Mouse (Mus musculus): ENCODE data around the gene Slc25a44.
"Not testable (repeated sequence)": the region's sequence is repeated elsewhere in the genome, so short reads cannot be mapped to it uniquely, and the experiment has no call there.

Gene Slc25a44

GRCm38 (mm10) chr3:88449395-88450023 lies 24.6 kb upstream of the Slc25a44 start:
- DNase-seq: no peak

GRCm38 (mm10) chr3:88448443-88448842 lies 23.5 kb upstream of the Slc25a44 start:
- no peak for DNase-seq

- DNase-seq: no peak
Measured at GRCm38 (mm10) chr3:88447676-88448183, 22.8 kb upstream of the Slc25a44 start.

GRCm38 (mm10) chr3:88446471-88447123 lies 21.7 kb upstream of the Slc25a44 start:
- DNase-seq: no peak

- no peak for DNase-seq
Measured at GRCm38 (mm10) chr3:88442888-88443287, 17.9 kb upstream of the Slc25a44 start.

- no peak for DNase-seq
Measured at GRCm38 (mm10) chr3:88442488-88442887, 17.5 kb upstream of the Slc25a44 start.

- peak; percentile 72 for DNase-seq
Measured at GRCm38 (mm10) chr3:88440500-88441381, 15.8 kb upstream of the Slc25a44 start.

- no peak for DNase-seq
Measured at GRCm38 (mm10) chr3:88439582-88439981, 14.6 kb upstream of the Slc25a44 start.

GRCm38 (mm10) chr3:88437454-88437853 lies 12.5 kb upstream of the Slc25a44 start:
- peak; percentile 72 for DNase-seq

- peak; percentile 39 for DNase-seq
Measured at GRCm38 (mm10) chr3:88436395-88437201, 11.7 kb upstream of the Slc25a44 start.

- DNase-seq: no peak
Measured at GRCm38 (mm10) chr3:88435515-88435914, 10.6 kb upstream of the Slc25a44 start.

GRCm38 (mm10) chr3:88428639-88429038 lies 3.7 kb upstream of the Slc25a44 start:
- not testable (repeated sequence) for DNase-seq

- DNase-seq: no peak
Measured at GRCm38 (mm10) chr3:88427342-88427905, 2.5 kb upstream of the Slc25a44 start.

- peak; percentile 62 for DNase-seq
Measured at GRCm38 (mm10) chr3:88425708-88426420, 925 bp upstream of the Slc25a44 start.

GRCm38 (mm10) chr3:88425330-88425689 lies 371 bp upstream of the Slc25a44 start:
- DNase-seq: no peak

- peak; percentile 70 for DNase-seq
Measured at GRCm38 (mm10) chr3:88422020-88422720, 2.8 kb downstream of the Slc25a44 start.

- DNase-seq: peak; percentile 57
Measured at GRCm38 (mm10) chr3:88420771-88421170, 4.2 kb downstream of the Slc25a44 start.

- no peak for DNase-seq
Measured at GRCm38 (mm10) chr3:88418016-88418415, 6.9 kb downstream of the Slc25a44 start.

- no peak for DNase-seq
Measured at GRCm38 (mm10) chr3:88415668-88416067, 9.3 kb downstream of the Slc25a44 start.

GRCm38 (mm10) chr3:88412636-88413035 lies 12.3 kb downstream of the Slc25a44 start:
- no peak for DNase-seq

GRCm38 (mm10) chr3:88411681-88412080 lies 13.3 kb downstream of the Slc25a44 start:
- DNase-seq: no peak

Data from kidney, adult 11 months (tissue).